Mouse (Mus musculus) left cerebral cortex, adult 11 months (tissue): ENCODE data around the gene Trim42.

Experiments
- DNase-seq: peaks from one replicate; pipeline ENCODE4 v3.0.0; 2022; ENCODE audit warnings: low spot score

Trim42 gene

DNA sequence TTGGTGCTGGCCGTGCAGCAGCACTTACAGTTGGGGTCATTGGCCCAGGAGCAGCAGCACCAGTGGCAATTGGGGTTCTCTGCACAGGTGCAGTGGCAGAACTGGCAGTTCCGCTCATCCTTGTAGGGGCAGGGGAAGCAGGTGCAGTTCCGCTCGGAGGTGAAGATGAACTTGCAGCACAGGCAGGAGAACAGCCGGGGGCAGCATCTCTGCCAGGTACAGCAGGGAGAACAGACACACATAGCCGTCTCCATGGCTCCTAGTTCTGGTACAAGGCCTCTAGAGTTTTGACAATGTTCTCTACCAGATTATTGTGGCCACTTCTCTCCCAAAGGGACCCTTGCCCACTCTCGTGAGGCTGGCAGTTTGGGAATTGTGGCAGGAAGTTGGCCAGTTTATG lies at the start of gene Trim42:
Trim42 (minus strand) TSS at position 368 of the 400 bp plus-strand sequence.
- no peak for DNase-seq

DNA sequence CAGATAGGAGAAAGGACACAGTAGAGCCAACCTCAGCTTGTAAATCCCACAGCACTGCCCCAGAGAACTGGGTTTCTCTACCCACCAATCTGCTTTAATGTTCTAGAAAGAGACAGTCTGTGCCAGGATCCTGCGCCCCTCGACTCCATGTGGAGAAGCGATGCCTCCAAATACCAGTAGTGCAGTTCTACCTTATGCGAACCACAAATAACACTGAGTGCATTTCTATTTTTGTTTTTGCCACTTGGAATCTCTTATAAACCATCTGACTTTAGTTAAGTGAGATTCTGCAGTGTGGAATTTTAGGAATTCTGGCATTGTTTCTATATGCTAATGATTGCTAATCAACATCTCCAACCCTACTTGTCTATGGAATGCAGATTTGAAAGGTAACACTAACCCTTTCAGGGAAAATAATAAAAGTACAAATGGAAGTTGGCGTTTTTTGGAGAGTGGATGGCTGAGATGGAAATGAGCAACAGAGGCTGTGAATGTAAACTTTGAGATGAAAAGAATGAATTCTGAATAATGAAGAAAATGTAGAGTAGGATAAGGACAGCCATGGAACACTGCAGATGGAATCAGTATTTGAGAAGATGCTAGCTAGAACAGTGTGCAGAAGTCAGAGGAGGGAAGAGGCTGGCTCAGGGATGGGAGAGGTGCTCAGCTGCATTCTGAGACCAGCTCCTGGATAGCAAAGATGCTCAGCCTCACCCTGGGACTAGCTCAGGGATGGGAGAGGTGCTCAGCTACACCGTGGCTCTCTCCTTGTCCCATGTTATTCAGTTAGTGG lies 45.3 kb upstream of the Trim42 start:
- no peak for DNase-seq

DNA sequence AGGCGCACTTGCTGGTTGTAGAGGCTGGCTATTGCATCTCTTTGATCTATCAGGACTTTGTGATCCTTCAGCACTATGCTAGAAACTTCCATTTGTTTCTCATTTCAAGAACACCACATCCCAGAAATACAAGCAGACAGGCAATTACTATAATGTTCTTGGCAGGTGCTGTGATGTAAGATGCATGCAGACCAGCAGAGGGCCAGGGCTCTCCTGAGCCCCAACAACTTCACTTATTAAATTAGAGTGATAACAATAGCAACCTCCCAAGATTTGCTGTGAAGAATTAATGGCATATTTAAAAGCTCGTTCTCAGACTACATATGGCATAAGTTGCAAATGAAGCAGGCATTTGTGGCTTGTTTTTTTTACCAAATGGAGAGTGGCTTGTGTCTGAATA lies 38.4 kb upstream of the Trim42 start:
- DNase-seq, result no peak

DNA sequence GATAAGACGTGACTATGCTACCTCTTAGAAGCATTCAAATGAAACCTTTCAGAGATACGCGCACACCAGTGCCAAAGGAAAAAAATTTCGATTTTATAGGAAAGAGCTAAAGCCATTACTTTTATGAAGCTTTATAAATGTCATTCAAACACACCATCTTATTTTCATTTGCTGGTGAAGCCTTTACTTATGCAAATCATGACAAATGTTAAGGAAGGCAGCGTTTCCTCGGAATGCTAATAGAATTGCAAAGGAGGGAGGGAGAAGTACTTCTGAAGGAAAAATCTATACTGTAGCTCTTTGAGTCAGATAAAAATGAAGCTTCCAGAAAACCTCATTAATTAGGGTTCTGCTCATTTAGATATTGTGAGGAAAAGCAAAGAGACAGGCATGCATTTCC lies 13.3 kb downstream of the Trim42 start:
- DNase-seq, result no peak

DNA sequence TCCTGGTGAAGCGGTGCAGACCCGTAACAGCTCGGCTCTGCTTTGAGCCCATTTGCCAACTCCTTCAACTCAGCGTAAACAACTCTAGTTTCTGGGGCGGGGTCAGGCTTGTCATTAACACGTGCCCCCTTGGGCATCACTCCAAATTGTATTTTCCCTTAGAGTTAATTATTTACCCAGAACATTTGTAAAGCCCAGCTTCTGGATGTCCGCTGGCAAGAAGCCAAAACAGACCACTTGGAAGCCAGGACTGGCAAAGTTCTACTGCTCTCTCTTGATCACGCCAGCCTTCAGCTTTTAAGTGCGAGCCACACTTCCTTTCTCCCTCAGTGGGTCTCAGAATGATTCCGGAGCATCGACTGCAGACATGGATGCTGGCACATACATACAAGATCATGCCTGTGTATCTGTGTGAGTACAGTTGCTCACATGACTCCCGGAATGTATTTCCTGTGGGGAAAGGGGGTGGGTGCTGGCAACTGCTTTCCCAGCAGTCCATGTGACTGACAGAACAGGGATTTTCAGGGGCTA lies 24.9 kb downstream of the Trim42 start:
- DNase-seq, result no peak

DNA sequence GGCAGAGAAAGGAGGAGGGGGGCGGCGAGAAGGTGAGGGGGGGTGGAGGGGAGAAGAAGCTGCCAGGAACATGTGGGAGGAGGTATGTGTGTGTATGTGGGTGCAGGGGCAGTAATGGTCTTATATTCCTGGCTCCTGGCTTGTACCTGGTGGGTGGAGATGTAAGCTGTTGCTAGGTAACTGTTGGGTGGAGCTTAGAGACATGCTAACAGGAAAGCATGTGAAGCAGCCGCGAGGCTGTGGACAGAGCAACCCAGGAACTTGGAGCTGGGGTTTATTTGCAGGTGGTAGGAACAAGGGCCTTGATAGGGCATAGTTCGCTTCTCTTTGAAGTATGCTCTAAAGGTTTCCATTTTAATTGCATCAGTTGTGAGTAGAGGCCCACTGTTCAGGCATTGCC lies 28.0 kb downstream of the Trim42 start:
- DNase-seq, result no peak

DNA sequence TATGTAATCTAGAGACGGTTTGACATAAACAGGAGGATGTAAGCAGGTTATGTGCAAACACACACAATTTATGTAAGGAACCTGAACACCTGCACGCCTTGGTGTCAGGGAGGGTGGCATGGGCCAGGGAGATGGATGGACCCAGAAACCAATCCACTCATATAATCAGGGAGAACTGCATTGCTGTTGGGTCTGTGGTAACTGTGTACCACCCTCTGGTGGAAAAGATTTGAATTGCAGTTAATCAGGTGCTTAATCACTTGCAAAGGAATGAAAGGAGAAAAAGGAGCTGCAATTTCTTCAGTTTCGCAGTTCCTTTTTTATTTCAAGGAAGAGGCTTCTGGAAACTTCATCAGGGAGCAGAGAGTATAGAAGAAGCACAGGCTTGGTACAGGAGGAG lies 46.9 kb downstream of the Trim42 start:
- peak; percentile 33 for DNase-seq

DNA sequence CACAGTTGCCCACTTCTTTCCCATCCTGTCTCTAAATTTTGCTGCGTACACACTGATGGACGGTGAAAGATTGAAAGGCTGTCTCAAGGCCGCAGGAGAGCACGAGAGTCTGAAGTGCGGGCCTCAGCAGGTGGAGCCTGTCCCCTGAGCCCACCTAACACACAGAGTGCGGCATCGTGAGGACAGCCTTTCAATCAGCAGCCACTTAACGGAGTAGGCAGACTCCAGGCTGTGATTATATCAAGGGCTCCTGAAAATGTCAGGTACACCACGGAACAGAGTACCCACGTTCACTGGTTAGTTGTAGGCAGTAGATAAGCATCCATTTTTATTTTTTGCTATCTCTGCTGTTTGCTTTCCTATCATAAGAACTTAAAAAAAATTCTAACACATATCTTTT lies 47.6 kb downstream of the Trim42 start:
- DNase-seq, result no peak

DNA sequence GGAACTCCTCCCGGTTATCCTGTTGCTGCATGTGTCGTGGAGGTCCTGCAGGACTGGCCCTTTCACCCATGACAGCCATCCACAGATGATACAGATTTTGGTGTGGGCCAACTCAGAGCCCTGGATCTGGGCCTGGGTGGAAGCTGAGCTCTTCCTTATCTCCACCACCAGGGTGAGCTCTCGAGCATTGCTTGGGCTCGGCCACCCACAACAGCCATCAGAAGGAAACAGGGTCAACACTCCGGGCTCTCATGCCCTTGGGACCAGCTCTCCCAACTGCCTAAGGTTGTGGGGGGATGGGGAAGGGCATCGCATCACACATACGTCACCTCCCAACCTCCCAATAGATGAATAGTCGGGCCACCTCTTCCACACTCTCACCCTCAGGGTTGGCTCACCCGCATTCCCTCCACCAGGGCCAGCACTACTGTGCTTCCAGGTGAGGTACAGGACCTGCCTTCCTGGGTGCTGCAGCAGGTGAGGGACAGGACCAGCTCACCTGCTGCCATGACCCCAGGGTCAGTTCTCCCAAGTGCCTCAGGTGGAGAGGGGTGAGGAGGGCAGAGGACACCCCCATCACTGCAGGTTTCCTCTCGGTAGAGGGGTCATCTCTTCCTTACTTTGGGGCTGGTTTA lies 54.2 kb downstream of the Trim42 start:
- no peak for DNase-seq

DNA sequence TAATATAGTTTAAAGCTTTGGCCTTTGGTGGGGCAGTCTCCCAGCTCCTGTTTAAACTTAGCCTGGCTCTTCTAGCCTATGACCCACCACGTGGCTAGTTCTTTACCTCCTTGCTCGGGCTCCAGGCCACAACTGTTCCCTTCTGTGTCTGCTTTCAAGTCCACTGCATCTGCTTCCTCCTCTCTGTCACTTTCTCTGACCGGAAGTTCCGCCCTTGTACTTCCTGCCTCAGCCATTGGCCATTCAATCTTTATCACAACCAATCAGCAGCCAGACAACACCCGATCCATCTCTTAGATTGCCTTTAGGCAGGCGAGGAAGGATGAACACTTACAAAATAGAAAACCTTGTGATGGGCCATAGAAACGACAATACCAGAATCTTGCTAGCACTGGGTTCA lies 58.1 kb downstream of the Trim42 start:
- DNase-seq, result no peak

DNA sequence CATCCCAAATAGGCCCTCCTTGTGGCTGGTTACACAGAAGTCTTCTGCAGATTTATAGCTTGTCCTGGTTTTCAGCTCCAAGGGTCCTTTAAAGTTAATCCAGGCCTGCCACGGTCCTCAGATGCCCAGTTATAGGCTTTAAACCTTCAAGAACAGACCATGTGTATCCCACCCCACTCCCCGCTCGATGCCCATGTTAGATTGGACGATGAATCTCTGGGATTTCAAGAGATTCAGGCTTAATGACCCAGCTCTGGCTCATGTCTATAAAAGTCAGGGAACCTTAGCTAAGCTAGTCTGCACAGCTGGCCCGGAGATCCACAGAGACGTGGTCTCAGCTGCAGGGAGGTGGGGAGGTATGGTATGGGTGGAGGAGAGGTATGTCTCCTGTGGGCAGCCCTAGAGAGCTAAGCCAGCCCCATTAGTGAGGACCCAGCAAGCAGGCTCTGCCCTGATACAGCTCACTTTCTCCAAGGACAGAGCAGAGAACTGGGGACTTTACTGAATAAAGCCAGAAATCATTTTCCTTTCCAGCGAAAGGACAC lies 60.2 kb downstream of the Trim42 start:
- DNase-seq, result no peak

DNA sequence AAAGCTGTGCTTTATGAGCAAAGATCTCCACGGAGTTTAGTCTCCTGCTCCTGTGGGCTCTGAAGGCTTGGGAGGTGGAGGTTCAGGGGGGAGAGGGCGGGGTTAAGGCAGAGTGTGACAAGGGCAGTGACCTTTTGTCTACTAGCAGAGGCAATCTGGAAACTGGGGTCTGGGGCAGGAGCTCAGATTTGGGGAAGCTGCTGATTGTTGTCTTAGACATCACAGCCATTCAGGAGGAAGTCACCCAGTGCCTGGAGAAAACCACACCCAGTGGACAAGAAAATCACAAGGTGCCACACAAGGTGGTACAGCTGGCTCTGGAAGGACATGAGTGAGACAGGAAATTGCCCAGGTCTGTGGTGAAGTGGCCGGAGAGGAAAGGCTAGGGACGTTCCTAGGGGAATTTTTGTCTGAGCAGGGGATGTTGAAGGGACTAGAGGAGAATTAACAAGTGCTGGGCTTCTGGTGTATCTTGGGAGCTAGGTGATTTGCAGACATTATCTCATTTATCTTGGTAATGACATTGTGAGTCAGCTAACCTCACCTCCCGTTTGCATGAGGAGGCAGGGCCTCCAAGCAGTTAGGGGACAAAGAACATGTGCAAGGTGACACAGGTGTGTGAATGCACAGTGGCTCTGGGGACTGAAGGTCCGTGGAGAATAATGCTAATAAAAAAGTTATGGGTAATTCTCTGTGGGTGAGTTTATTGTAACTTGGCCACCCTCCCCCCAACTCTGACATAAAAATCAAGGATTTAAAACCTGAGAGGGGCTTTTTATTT lies 61.9 kb downstream of the Trim42 start:
- no peak for DNase-seq
